Mouse (Mus musculus): Measurements from ENCODE around the gene Srcap.

Gene Srcap

DNA sequence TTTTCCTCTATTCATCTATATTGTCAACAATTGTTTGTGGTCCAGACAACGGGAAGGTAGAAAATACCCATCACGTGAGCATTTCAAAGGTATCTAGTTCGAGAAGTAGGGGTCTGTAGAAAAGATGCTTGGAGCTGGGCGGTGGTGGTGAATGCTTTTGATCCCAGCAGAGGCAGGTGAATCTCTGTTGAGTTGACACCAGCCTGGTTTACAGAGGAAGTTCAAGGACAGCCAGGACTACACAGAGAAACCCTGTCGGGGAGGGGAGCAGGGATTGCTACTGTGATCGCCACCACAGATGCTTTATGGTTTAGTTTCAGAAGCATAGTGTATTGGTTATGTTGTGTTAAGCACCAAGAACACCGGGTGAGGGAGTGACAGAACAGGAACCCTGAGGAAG lies 62.3 kb downstream of the Srcap start:
- no peak for DNase-seq (ENCODE audit: low spot score in 2 of 2)

DNA sequence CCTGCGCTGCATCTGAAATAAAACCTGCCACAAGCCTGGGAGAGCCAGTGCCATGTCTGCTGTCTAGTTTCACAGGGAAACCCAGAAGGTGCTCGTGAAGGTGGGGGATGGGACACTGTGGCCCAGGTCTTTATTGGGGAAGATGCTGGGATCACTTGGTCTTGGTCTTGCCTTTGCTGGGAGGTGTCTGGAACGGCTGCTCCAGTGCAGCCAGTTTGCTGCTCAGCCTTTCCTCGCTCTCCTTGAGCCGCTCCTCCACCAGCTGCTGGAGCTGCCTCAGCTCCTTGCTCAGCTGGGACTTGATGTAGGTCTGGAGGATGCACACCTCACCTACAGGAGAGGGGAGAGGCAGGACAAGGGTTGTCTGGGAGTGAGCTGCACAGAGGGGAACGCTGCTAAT lies 71.5 kb downstream of the Srcap start:
- DNase-seq (ENCODE audit: low spot score in 2 of 2): no peak

DNA sequence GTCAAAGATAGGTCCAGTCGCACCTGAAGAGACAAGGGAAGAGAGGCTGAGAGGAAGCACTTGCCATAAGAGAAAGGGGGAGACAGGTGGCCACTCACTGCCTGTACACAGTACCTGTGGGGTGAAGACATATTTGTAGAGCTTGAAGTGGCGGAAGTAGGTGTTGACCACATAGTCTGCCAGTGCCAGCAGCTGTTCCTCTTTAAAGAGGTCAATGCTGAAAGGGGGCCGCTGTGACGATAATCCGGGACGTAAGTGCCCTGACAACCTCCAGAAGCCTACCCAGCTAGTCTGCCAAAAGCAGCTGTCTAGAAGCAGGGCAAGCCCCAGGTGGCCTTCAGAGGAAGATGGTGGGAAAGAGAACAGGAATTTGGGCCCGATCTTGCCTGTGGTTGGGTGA lies 73.2 kb downstream of the Srcap start:
- no peak for DNase-seq (ENCODE audit: low spot score in 2 of 2)

DNA sequence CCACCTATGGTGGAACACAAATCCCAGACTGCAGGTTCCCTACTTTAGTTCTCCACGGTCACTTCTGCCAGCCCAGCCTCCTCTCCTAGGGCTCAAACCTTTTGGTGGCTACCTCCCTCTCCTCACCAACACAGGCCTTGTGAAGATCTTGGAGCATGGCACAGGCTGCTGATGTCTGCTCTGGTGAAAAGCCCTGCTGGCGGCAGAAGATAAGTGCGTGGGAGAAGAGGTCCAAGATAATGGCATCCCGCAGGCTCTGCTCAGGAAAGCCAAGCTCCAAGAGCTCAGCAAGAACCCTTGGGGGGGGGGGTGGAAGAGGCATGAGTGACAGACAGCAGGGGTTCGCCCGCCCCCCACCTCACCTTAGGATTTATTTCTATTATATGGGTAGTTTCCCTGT lies 74.4 kb downstream of the Srcap start:
- peak; percentile 27 to 62 for DNase-seq (ENCODE audit: low spot score in 2 of 2)

DNA sequence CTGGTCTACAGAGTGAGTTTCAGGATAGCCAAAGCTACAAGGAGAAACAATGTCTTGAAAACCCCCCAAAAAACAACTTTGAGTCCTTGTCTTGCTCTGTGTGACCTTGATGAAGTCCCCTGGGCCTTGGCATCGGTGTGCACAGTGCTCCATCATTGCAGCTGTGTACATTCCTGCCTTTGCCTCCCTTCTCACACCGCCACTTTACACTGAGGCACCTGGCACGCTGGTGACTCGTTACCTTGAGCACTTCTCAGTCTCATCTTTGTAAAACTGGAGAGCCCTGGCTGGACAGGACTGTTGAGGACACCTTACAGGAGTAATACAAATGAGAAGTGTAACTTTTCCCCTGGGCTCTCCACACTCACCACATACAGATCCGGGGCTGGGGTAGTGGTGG lies 75.4 kb downstream of the Srcap start:
- no peak for DNase-seq (ENCODE audit: low spot score in 2 of 2)

DNA sequence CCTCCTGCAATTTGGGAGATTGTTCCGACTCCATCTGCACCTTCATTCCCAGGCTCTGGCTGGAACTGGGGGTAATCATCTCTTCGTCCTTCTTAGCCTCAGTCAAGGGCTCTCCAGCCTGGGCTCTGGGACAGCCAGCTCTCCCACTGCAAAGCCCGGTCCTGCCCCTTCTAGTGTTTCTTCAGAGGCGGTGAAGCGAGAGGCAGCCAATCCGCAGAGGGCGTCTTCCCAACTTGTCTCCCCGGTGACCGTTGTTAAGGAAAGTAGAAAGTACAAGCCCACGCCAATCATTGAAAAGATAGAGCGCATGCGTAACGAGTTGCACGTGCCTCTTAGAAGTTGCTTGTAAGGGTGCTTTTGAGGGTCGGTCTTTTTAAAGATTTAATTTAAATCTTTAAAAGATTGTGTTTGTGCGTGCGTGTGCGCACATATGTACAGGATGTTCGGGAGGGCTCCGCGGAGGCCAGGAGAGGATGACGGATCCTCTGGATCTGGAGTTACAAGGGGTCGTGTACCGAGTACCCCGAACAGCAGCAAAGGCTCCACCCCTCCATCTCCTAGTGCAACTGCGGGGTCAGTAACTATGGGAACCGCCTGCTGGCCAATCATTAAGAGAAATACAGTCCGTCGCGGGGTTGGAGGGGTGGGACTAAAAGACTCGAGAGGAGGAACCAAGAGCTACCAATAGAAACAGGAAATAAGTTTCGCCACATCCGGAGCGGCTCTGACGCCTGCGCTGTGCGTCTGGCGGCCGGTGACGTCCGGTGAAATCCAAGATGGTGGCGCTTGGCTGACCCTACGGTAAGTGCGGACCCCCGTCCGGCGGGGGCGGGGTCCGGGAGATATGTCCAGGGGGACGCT lies 76.5 kb downstream of the Srcap start, which contains the start of the genes Ccdc189 and Rnf40:
TSS of gene Ccdc189 (minus strand) at position 585 of the 861 bp plus-strand sequence.
TSS of gene Rnf40 (plus strand) at position 757 of the 861 bp plus-strand sequence.
- DNase-seq (ENCODE audit: low spot score in 2 of 2): peak; percentile 96 to 97

DNA sequence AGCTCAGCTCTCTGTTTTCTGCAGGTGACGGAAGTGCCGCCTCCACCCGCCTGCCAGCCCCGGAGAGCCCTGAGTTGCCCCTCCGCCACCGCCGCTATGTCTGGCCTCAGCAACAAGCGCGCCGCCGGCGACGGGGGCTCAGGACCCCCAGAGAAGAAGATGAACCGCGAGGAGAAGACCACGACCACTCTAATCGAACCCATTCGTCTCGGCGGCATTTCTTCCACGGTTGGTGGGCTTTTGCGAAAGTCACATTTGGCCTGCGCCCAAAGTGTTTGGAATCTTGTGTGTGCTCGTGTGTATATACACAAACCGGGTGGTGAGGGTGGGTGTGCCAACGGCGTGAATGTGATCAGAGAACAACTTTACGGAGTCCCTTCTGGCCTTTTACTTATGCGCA lies 77.1 kb downstream of the Srcap start:
- no peak for DNase-seq (ENCODE audit: low spot score in 2 of 2)

DNA sequence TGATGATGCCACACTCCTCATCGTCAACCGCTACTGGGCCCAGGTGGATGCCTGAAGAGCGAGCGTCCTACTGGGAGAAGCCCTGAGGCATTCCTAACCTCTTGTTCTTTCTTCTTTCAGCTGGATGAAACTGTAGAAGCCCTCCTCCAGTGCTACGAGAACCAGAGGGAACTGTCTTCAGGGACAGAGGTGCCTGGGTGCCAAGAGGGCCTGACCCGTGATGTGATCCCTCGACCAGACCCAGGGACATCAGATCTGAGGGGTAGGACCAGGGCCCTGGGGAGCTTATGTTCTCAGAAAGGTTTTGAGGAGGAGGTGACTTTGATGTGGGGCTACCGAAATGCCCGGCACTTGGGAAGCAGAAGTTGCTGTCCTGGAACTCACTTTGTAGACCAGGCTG lies 77.9 kb downstream of the Srcap start:
- DNase-seq (ENCODE audit: low spot score in 2 of 2): no peak

DNA sequence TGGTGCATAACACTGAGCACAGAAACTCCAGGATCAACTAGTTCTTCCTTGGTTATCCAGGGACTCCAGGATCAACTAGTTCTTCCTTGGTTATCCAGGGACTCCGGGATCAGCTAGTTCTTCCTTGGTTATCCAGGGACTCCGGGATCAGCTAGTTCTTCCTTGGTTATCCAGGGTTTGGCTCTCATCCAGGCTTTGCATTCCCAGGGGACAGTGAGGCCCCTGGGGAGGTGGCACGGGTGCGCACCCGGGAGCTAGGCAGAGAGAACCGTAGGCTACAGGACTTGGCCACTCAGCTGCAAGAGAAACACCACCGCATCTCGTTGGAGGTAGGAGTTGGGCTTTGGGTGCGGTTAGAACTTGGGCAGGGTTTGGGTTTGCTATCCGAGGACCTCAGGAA lies 79.3 kb downstream of the Srcap start:
- DNase-seq (ENCODE audit: low spot score in 2 of 2): no peak

DNA sequence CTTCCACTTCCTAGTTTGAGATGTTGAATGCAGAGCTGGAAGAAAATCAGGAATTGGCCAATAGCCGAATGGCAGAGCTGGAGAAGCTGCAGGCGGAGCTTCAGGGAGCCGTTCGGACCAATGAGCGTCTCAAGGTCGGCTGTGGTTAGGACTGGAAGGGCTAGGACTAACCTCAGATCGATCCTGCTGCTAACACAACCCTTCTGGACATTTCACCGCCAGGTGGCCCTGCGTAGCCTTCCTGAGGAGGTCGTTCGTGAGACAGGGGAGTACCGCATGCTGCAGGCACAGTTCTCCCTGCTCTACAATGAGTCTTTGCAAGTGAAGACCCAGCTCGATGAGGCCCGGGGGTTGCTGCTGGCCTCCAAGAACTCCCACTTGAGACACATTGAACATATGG lies 80.8 kb downstream of the Srcap start:
- DNase-seq (ENCODE audit: low spot score in 2 of 2): no peak

DNA sequence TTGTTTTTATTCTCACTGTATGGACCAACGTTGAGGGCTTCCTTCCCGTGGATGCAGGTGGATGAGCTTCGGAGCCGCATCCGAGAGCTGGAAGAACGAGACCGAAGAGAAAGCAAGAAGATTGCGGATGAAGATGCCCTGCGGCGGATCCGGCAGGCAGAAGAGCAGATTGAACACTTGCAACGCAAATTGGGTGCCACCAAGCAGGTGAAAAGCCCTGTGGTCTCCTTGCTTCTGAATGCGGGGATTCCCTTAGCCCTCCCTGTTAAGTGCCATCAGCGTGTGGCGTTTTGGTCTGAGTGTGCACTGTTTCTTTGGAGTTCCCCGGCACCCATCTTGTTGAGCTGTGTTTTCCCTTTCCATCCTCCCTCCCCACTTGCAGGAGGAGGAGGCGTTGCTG lies 85.0 kb downstream of the Srcap start:
- DNase-seq (ENCODE audit: low spot score in 2 of 2): no peak

DNA sequence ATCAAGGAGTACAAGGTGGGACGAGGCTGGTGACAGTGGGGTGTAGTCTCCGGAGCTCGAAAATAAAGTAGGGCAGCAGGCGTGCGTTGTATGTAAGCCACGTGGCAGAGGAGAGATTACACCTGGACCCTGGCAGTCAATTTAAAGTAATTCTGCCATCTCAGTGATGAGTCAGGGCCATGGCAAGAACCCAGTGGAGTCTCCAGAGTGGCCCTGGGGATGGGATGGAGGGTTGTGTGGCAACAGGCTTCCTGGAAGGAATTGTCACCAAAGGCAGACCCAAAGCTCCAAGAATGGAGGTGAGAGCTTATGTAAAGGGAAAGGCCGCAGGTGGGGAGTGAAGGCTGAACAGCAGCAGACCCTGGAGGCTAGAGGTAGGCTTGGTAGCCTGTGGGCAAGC lies 88.8 kb downstream of the Srcap start:
- no peak for DNase-seq (ENCODE audit: low spot score in 2 of 2)

DNA sequence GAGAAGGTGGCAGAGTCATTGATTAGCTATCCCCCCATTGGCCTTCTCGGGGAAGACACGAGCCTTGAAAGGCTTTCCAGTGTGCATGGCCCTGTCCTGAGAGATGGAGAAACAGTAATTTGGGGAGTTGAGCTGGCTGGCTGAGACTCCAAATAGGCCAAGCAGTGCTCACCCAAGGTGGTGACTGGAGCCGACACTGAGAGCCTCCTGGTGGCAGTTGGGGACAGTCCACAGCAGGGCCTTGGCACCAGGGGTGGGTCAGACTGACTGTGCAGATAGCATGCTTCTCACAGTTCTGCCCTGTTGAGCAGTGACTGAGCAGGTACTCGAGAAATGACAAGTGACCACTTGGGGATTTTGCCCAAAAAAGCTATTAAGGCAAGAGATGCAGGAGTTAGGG lies 90.0 kb downstream of the Srcap start:
- DNase-seq (ENCODE audit: low spot score in 2 of 2): no peak

DNA sequence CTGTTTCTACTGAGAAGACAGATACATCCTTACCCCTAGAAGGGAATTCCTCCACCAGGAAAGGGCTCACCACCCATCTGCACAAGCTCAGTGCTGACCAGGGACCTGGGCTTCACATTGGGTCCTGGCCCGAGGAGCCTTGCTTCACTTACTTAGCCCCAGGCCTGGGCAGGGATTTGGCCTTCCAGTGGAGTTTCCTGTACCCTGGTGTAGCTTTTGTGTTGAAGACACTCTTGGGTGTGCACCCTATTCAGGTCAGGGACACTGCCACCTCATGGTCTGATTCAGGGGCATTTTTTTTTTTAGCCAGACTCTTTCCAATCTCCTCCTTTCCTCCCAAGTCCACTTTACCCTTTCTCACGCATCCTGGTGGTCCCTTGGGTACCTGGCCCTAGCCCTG lies 91.1 kb downstream of the Srcap start:
- DNase-seq (ENCODE audit: low spot score in 2 of 2): no peak

DNA sequence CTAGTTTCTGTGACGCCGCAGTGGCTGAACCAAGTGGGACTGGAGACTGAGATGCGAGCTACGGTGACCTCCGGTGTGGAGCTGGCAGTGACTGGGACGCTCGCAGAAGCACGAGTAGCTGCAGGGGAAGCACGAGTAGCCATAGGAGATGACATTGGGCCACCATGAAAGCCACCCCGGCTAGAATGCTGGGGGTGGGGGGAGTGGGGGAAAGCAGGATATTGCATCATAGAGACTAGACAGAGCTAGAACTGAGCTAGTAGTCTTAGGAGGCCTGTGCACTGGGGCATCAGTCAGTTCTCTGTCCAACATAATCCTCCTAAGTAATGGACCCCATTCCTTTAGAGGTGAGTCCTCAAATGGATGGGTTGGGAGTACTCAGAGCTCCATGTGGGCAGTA lies 92.5 kb downstream of the Srcap start:
- DNase-seq (ENCODE audit: low spot score in 2 of 2): no peak

DNA sequence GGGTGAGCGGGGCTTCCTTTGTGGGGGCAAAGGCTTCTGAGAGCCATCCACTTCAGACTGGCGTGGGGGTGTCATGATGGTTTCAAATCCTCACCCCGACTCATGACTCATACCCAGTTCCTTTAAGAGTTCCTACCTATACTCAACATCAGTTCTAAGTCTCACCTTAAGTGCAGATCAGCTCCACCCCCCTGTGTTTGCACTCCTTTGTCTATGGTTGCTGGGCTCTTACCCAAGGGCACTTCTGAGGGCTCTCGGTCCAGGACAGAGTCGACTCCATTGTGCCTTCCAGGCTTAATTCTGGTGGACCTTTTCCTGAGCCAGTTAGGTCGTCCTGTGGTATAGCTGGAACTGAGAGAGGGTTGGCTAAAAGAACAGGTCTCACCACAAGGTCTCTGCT lies 95.4 kb downstream of the Srcap start:
- DNase-seq (ENCODE audit: low spot score in 2 of 2): no peak
